Mouse (Mus musculus): ENCODE measurements around the gene Lman2l. TPM values are rescaled to one million over a fixed set of nuclear protein-coding genes. Genes with fewer than 3 reads are reported as not detected.

The Lman2l gene
- total and polyA plus RNA-seq, 3 experiments: 16.8 to 26.5 (median 26.3) TPM

- Histone ChIP-seq H3K27ac (no peak overlapping the region), H3K9ac (ENCODE audit: low read depth, low read length) (no peak overlapping the region), H3K4me1 (ENCODE audit: control insufficient read depth, insufficient read depth, low read length) (no peaks in the 10 kb centered on the region), H3K27me3 (ENCODE audit: control insufficient read depth, insufficient read depth, low read length) (no peaks in the 10 kb centered on the region), H3K36me3 (ENCODE audit: control insufficient read depth, insufficient read depth, low read length) (no peaks in the 10 kb centered on the region), H3K79me2 (replicated peaks; ENCODE audit: control insufficient read depth, insufficient read depth, low read length) (no peaks in the 10 kb centered on the region), H3K4me3 (no peak overlapping the region)
- intact Hi-C loops (cut with DNase I): no loop called here
- TF ChIP-seq POLR2A (IDR thresholded peaks at IDR 0.05; ENCODE audit: insufficient read depth, low read depth, low read length): no peak
- DNase-seq: no peak
- 14% methylated on average over 6 of the region's 6 CpGs for WGBS
These were observed 48.0 kb downstream of the Lman2l start for GRCm38 (mm10) chr1:36397041-36397440.

GRCm38 (mm10) chr1:36379582-36379981 is 65.5 kb downstream of the Lman2l start:
- intact Hi-C loops (cut with DNase I): no loop called here
- 52% methylated on average over 4 of the region's 4 CpGs for WGBS
- no peak overlapping the region for H3K9ac ChIP-seq (ENCODE audit: low read depth, low read length)
- H3K79me2 ChIP-seq (replicated peaks; ENCODE audit: control insufficient read depth, insufficient read depth, low read length): no peaks in the 10 kb centered on the region
- H3K27me3 ChIP-seq (ENCODE audit: control insufficient read depth, insufficient read depth, low read length): no peaks in the 10 kb centered on the region
- H3K4me1 ChIP-seq (ENCODE audit: control insufficient read depth, insufficient read depth, low read length): no peaks in the 10 kb centered on the region
- H3K4me3 ChIP-seq: no peak overlapping the region
- H3K36me3 ChIP-seq (ENCODE audit: control insufficient read depth, insufficient read depth, low read length): no peaks in the 10 kb centered on the region
- no peak overlapping the region for H3K27ac ChIP-seq
- DNase-seq: no peak
- TF ChIP-seq EP300 (IDR thresholded peaks at IDR 0.05; ENCODE audit: insufficient read depth, low read depth, low read length): no peak
- no peak for TF ChIP-seq CTCF (IDR thresholded peaks at IDR 0.05)
- TF ChIP-seq POLR2A (IDR thresholded peaks at IDR 0.05; ENCODE audit: insufficient read depth, low read depth, low read length): no peak

- intact Hi-C loops (cut with DNase I): no loop called here
- 76% methylated on average over 6 of the region's 6 CpGs for WGBS
- DNase-seq: no peak
- no peaks in the 10 kb centered on the region for H3K4me1 ChIP-seq (ENCODE audit: control insufficient read depth, insufficient read depth, low read length)
- H3K4me3 ChIP-seq: no peak overlapping the region
- no peak overlapping the region for H3K27ac ChIP-seq
- H3K79me2 ChIP-seq (replicated peaks; ENCODE audit: control insufficient read depth, insufficient read depth, low read length): no peaks in the 10 kb centered on the region
- H3K9ac ChIP-seq (ENCODE audit: low read depth, low read length): no peak overlapping the region
- no peak for TF ChIP-seq POLR2A (IDR thresholded peaks at IDR 0.05; ENCODE audit: insufficient read depth, low read depth, low read length)
- no peak for TF ChIP-seq EP300 (IDR thresholded peaks at IDR 0.05; ENCODE audit: insufficient read depth, low read depth, low read length)
- no peak for TF ChIP-seq CTCF (IDR thresholded peaks at IDR 0.05)
- H3K27me3 ChIP-seq (ENCODE audit: control insufficient read depth, insufficient read depth, low read length): no peaks in the 10 kb centered on the region
- H3K36me3 ChIP-seq (ENCODE audit: control insufficient read depth, insufficient read depth, low read length): no peaks in the 10 kb centered on the region
These were observed 66.2 kb downstream of the Lman2l start for GRCm38 (mm10) chr1:36378880-36379279.

- TF ChIP-seq POLR2A (IDR thresholded peaks at IDR 0.05; ENCODE audit: insufficient read depth, low read depth, low read length) (no peak), EP300 (IDR thresholded peaks at IDR 0.05; ENCODE audit: insufficient read depth, low read depth, low read length) (no peak), CTCF (IDR thresholded peaks at IDR 0.05) (no peak)
- Histone ChIP-seq H3K36me3 (ENCODE audit: control insufficient read depth, insufficient read depth, low read length) (peaks cover 3% of the 10 kb centered on the region; the same call in 1 of the 2 replicates), H3K9ac (ENCODE audit: low read depth, low read length) (no peak within 1 kb of the TSS), H3K27me3 (ENCODE audit: control insufficient read depth, insufficient read depth, low read length) (no peaks in the 10 kb centered on the region), H3K79me2 (replicated peaks; ENCODE audit: control insufficient read depth, insufficient read depth, low read length) (0 out of 2 replicates have a peak, but pooled peaks cover 3% of the 10 kb centered on the region), H3K27ac (no peak within 1 kb of the TSS), H3K4me1 (ENCODE audit: control insufficient read depth, insufficient read depth, low read length) (peaks cover 6% of the 10 kb centered on the region), H3K4me3 (no peak within 1 kb of the TSS)
- WGBS: 76% methylated on average over 10 of the region's 10 CpGs
- DNase-seq: no peak
- intact Hi-C loops (cut with DNase I): loop anchor here (2.0 kb wide), 1 partner anchor 59 kb away; no protein-coding TSS in a partner anchor
These were observed 72.9 kb downstream of the Lman2l start, which contains the start of gene Fer1l5 for GRCm38 (mm10) chr1:36371934-36372845. Fer1l5 (plus strand) TSS chr1:36372291.

GRCm38 (mm10) chr1:36370918-36371317 is 74.2 kb downstream of the Lman2l start:
- Histone ChIP-seq H3K9ac (ENCODE audit: low read depth, low read length) (no peak overlapping the region), H3K4me1 (ENCODE audit: control insufficient read depth, insufficient read depth, low read length) (peaks cover 8% of the 10 kb centered on the region), H3K4me3 (no peak overlapping the region), H3K27ac (no peak overlapping the region), H3K36me3 (ENCODE audit: control insufficient read depth, insufficient read depth, low read length) (peaks cover 8% of the 10 kb centered on the region; the same call in 1 of the 2 replicates), H3K27me3 (ENCODE audit: control insufficient read depth, insufficient read depth, low read length) (no peaks in the 10 kb centered on the region), H3K79me2 (replicated peaks; ENCODE audit: control insufficient read depth, insufficient read depth, low read length) (peaks cover 3% of the 10 kb centered on the region; the same call in 1 of the 2 replicates)
- TF ChIP-seq EP300 (IDR thresholded peaks at IDR 0.05; ENCODE audit: insufficient read depth, low read depth, low read length) (no peak), POLR2A (IDR thresholded peaks at IDR 0.05; ENCODE audit: insufficient read depth, low read depth, low read length) (no peak), CTCF (IDR thresholded peaks at IDR 0.05) (no peak)
- no peak for DNase-seq
- intact Hi-C loops (cut with DNase I): no loop called here
- 74% methylated on average over 6 of the region's 6 CpGs for WGBS

Other genes with a start within 250 kb of the Lman2l start
- 10 to 100 TPM; 28.4 to 29.8 TPM for gene Uggt1, start 200.6 kb downstream of the Lman2l start, total RNA-seq (2021)
- gene Uggt1, start 200.6 kb downstream of the Lman2l start, polyA plus RNA-seq (2012; rRNA removed): 7.3 and 17.5 TPM in 2 replicates
- gene Neurl3, start 170.6 kb downstream of the Lman2l start, total RNA-seq (2021): 1 to 10 TPM; 2.2 to 3.0 TPM
- gene Neurl3, start 170.6 kb downstream of the Lman2l start, polyA plus RNA-seq (2012; rRNA removed): 5.8 and 6.1 TPM in 2 replicates
- gene Arid5a, start 137.5 kb downstream of the Lman2l start, total RNA-seq (2021): 10 to 100 TPM; 10.2 to 12.4 TPM
- gene Arid5a, start 137.5 kb downstream of the Lman2l start, polyA plus RNA-seq (2012; rRNA removed): 4.7 and 4.9 TPM in 2 replicates
- gene Kansl3, start 76.1 kb downstream of the Lman2l start, total RNA-seq (2021): 10 to 100 TPM; 49.7 to 52.8 TPM
- gene Kansl3, start 76.1 kb downstream of the Lman2l start, polyA plus RNA-seq (2012; rRNA removed): 35.4 and 57.0 TPM in 2 replicates
- not detected for gene Fer1l5, start 73.0 kb downstream of the Lman2l start, total RNA-seq (2021)
- 0.04 TPM in 1 of 2 replicates, not detected in the other for gene Fer1l5, start 73.0 kb downstream of the Lman2l start, polyA plus RNA-seq (2012; rRNA removed)
- gene Cnnm4, start 26.3 kb upstream of the Lman2l start, total RNA-seq (2021): 1 to 10 TPM; 4.4 to 4.6 TPM
- 3.9 and 4.4 TPM in 2 replicates for gene Cnnm4, start 26.3 kb upstream of the Lman2l start, polyA plus RNA-seq (2012; rRNA removed)
- gene Cnnm3, start 66.6 kb upstream of the Lman2l start, total RNA-seq (2021): 10 to 100 TPM; 11.1 to 15.1 TPM
- 14.1 and 15.6 TPM in 2 replicates for gene Cnnm3, start 66.6 kb upstream of the Lman2l start, polyA plus RNA-seq (2012; rRNA removed)
- gene Ankrd23, start 91.6 kb upstream of the Lman2l start, total RNA-seq (2021): 100 to 1,000 TPM; 310 to 338 TPM
- 397 and 412 TPM in 2 replicates for gene Ankrd23, start 91.6 kb upstream of the Lman2l start, polyA plus RNA-seq (2012; rRNA removed)
- gene Gm42417, start 94.2 kb upstream of the Lman2l start, total RNA-seq (2021): 100 to 1,000 TPM; 148 to 172 TPM
- gene Gm42417, start 94.2 kb upstream of the Lman2l start, polyA plus RNA-seq (2012; rRNA removed): 0.09 TPM in 1 of 2 replicates, not detected in the other
- gene Ankrd39, start 102.2 kb upstream of the Lman2l start, total RNA-seq (2021): 1 to 10 TPM; 6.2 to 6.3 TPM
- 11.1 TPM in 2 replicates for gene Ankrd39, start 102.2 kb upstream of the Lman2l start, polyA plus RNA-seq (2012; rRNA removed)
- 10 to 100 TPM; 10.6 to 11.1 TPM for gene Sema4c, start 113.1 kb upstream of the Lman2l start, total RNA-seq (2021)
- gene Sema4c, start 113.1 kb upstream of the Lman2l start, polyA plus RNA-seq (2012; rRNA removed): 12.7 and 15.2 TPM in 2 replicates
- gene Fam178b, start 237.9 kb upstream of the Lman2l start, total RNA-seq (2021): under 1 TPM in 1 of 2 experiments, not detected in 1; 0.39 TPM
- gene Fam178b, start 237.9 kb upstream of the Lman2l start, polyA plus RNA-seq (2012; rRNA removed): 0.80 and 1.5 TPM in 2 replicates
- 1,000 to 10,000 TPM; 2,054 to 2,380 TPM for gene Cox5b, start 246.2 kb upstream of the Lman2l start, total RNA-seq (2021)
- gene Cox5b, start 246.2 kb upstream of the Lman2l start, polyA plus RNA-seq (2012; rRNA removed): 1,765 and 1,963 TPM in 2 replicates